Mouse (Mus musculus) c-Kit-negative CD71-positive TER-119-positive erythroid progenitor cells, embryonic 14.5 days (primary cell): ENCODE data around the gene Scn8a.

Source experiments
- DNase-seq: peaks from one replicate; pipeline ENCODE4 v3.0.0-alpha.2; 2013; ENCODE audit warnings: low read depth, low spot score

Scn8a gene

GRCm38 (mm10) chr15:101039651-101040050 lies 170.0 kb downstream of the Scn8a start:
- DNase-seq, result no peak

DNA sequence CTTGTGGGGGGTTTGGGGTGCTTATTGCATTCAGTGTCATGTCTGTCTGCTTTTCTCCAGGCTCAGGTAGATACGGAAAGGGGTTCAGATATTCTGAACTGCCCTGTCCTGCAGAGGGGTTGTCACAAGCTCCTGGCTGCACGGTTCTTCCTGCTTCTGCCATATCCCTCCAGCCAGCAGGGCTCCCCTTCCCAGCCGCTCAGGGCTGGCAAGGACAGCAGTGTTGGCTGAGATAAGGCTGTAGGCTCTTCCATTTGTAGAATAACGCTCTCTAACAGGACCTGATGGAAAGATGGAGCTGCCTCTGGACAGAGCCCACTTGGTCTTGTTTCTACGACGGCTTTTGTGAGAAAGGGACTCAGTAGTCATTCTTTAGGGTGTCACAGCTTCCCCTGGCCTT lies 172.3 kb downstream of the Scn8a start:
- DNase-seq, result no peak

- DNase-seq, result peak; percentile 12
Measured at GRCm38 (mm10) chr15:101042613-101043012, 173.0 kb downstream of the Scn8a start.

- DNase-seq, result no peak
Measured at GRCm38 (mm10) chr15:101044531-101044930, 174.9 kb downstream of the Scn8a start.

DNA sequence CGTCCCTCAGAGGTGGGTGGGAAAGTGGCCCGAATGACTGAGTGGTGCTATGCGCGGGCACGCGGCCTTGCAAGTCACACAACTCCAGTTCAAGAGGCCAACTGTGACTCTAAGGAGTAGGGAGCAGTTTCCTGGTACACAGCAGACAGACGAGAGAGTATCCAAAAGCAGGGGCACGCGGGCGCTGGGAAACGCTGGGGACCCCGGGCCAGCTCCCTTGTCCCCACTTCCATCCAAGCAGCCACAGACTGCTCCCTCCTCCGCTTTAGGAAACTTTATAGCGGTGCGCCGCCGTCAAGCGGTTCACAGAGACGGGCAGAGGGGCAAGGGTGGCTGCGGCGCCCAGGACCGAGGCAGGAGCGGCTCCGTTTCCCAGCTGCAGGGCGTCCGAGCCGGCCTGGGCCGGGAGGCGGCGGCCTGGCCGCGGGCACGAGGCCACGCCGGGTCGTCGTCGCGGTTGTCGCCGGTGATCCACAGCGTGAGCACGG lies 176.4 kb downstream of the Scn8a start:
- no peak for DNase-seq

- no peak for DNase-seq
Measured at GRCm38 (mm10) chr15:101046527-101047193, 177.0 kb downstream of the Scn8a start.

DNA sequence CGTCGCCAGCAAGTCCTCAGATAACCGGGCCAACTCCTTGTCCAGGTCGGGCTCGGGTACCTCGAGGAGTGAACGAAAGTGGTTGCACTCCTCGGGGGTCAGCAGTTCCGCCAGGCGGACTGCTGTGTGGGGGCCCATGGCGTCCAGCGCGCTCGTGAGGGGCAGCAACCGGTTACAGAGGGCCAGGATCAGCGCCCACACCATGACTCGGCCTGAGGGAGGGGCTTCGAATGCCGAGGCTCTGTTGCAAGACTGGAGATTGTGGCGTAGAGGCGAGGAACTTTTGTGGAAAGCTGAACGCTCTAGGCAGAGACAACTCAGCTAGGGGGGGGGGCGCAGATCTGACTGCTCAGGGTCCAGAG lies 177.5 kb downstream of the Scn8a start, which contains the start of gene Gm47841:
TSS of gene Gm47841 (minus strand) at position 204 of the 362 bp plus-strand sequence.
- no peak for DNase-seq

DNA sequence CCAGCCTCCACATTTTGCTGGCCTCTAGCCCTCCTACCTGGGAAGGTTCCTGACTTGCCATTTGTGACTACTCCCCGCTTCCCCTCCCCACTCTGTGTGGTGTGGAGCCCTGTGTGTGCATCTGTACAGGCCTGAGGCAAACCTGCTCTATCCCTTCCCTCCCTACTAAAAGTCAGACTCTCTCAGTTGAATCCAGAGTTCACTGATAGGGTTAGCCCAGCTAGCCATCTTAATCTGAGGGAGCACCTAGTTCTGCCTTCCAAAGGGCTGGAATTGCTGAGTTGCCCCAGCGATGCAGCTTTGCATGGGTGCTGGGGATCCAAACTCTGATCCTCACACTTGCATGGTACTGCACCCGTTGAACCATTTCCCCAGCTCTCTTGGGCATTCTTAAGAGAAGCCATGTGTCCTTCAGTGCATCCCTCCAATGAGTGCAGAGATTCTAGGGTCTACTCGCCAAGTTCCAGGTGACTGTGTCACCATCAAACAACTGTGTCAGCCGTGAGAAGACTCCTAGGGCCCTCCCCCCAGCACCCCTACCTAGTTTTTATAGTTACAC lies 178.8 kb downstream of the Scn8a start:
- DNase-seq, result no peak

DNA sequence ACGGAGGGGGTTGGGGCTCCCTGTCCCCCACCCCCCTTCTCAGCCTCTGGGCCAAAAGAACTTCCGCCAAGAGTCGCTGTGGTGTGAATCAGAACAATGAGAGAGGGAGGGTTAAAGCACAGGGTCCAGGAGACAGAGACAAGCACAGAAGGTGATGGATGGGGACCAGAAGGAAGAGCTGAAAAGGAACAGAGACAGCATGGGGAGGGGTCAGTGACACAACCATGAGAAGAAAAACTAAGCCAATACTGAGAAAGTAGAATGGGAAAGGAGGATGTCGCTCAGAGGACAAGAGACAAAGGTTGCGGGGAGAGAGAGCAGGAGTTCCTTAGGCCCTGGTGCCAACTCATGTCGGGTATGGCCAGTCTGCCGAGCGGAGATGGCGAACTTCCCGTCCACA lies 182.2 kb downstream of the Scn8a start:
- no peak for DNase-seq

DNA sequence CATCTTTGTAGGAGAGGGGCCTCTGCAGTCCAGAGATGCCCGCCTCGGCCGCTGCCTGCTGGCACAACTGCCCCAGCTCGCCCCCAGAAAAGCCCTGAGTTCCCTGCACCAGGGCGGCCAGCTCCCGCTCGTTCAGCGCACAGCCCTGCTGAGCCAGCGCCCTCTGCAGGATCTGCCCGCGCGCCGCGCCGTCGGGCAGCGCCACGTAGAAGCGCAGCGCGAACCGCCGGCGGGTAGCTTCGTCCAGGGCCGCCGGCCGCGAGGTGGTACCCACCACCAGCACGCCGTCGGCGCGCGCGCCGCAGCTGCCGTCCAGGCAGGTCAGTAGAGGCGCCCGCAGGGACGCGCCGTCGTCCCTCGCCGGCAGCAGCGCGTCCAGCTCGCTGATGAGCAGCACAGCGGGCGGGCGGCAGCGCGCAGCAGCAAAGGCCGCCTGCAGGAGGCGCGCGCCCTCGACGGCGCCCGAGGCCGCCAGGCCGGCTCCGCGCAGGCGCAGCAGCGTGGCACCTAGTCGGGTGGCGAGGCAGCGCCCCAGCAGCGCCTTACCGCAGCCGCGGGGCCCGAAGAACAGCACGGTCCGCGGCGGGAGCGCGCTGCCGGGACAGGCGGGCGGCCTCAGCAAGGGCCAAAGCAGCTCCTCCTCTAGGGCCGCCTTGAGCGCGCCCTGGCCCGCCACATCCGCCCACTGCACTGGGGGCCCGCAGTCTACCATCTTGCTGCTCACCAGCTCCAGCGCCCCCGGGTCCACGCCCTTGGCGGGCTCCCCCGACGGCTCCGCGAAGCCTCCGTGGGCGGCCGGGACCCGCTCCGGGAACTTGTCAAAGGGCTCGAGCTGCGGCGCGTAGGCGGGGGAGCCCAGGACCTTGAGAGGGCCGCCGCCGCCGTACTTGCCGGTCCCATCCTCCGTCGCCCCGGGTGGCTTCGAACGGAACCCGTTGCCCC lies 183.2 kb downstream of the Scn8a start:
- no peak for DNase-seq

- DNase-seq, result no peak
Measured at GRCm38 (mm10) chr15:101053832-101054459, 184.3 kb downstream of the Scn8a start.

DNA sequence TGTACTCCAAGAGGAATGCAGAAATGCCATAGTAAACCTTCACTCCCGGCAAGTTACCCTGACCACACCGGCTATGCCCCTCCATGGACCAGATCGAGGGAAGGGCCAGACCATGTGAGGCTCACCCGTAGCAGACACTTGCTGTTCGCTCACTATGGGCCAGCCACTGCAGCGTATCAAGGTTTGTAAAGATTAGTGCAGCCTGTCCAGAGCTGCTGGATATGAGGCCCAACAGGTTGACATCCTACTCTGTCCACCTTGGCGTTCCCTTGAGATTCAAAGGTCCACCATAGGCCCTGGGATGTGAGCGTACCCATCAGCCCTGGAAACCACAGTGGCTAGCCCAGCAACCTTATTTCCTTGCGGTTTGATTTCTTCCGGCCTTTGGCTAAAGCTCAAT lies 184.9 kb downstream of the Scn8a start:
- no peak for DNase-seq

DNA sequence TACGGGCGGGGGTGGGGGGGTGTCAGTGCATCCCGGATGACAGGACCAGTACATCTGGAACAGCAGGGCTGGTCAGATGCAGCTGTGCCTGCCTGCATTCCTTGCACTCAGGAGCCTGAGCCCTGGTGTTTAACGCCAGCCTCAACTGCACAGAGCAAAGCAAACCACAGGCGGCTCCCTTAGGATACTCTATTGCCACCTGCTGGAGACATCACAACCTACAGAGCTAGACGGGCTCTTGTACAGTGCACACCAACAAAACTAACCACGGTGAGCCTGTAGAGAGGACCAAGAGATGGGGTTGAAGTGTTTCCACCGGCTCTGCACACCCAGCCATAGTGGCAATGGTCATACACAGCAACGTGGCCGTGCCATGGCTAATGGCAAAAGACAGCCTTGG lies 186.6 kb downstream of the Scn8a start:
- no peak for DNase-seq

DNA sequence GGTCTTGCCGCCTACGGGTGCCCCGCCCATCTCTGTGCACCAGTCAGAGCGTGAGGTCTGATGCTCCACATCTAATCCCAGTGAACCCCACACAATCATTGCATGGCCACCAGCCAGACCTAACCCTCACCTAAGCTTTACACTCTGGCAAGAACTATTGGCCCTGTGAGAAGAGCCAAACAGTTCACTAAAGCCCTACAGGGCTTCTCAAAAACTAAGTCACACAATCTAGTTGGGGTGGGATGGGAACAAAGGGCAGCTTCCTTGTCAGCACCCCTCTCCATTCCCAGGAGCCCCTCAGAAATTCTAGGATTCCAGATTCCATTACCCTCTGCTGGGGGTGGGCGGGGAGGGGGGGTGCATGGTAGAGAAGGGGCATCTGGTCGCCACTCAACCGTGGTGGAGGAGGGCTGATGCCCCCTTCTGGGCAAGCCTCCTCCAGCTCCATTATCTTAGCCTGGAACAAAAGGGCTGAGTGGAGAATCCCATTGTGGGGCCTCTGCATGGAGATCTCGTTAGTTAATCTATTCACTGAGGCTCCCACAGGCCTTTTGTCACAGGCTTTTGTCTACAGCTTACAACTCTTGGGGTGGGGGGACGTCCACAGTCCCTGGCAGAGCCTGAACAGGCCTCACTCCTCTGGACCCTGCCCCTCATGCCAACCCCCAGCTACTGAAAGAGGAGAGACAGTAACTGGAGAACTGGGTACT lies 190.1 kb downstream of the Scn8a start:
- DNase-seq, result no peak

DNA sequence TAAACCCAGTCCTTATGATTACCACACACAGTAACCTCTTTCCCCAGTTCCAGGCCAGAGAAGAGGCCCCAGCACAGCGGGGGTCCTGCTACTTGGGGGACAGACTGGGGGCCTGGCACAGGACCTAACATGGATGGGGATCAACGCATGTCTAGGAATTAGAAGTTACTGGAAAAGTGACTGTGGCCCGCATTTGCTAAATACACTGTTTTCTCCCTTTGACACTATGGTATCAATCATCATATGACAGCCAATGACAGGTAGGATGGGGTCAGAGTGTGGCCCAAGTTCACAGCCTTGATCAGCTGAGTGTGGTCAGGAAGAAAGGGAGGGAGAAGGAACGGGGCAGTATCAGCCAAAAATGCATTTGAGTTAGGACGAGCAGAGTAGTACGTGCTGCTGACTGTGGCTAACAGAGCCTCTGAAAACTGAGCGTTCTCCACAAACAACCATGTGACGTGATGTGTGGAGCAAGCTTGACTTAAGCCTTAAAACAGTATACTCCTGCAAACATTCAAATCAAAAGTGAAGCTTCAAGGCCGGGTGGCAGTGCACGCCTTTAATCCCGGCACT lies 190.7 kb downstream of the Scn8a start:
- DNase-seq, result no peak

GRCm38 (mm10) chr15:101065069-101065468 lies 195.4 kb downstream of the Scn8a start:
- DNase-seq, result no peak

- no peak for DNase-seq
Measured at GRCm38 (mm10) chr15:101066364-101066847, 196.7 kb downstream of the Scn8a start.

- DNase-seq, result no peak
Measured at GRCm38 (mm10) chr15:101066920-101067696, 197.4 kb downstream of the Scn8a start.

DNA sequence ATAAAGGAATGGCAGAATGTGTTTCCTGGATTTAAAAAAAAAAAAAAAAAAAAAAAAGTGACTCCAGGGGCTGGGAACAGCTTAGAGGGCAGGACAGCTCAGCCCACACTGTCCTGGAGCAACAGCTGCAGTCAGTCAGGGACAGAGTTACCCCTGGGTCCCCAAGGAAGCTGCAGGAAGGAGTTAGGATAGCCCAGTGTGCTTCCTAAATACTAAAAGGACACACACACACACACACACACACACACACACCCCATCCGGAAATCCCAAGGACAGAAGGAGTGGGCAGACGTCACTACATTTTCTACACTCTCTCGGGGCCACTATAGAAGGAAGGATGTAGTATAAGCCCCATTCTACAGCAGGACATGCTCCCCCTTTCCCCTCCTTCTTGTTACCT lies 198.4 kb downstream of the Scn8a start:
- no peak for DNase-seq

GRCm38 (mm10) chr15:101068671-101069070 lies 199.0 kb downstream of the Scn8a start:
- no peak for DNase-seq
